Mouse (Mus musculus) left cerebral cortex, postnatal 4 days (tissue): ENCODE data around the gene Sh3bp1. TPM values are rescaled to one million over a fixed set of nuclear protein-coding genes. Genes with fewer than 3 reads are reported as not detected.

ENCODE experiments used
- DNase-seq: peaks from one replicate; pipeline ENCODE4 v3.0.0-alpha.2; 2022
- intact Hi-C: fragments of 180-260 bp; cut with DNase I; formaldehyde crosslinking; loops from one replicate; pipeline ENCODE4 v1.15.1; 2025
- total RNA-seq, 2 experiments: library from RNA; stranded (reverse); gene quantifications; 2 replicates each; pipeline ENCODE4 v1.2.3; 2021

The Sh3bp1 gene
- total RNA-seq, 2 experiments from 2014 or later = 5.4 to 6.0 TPM

GRCm38 (mm10) chr15:78914091-78914822, 14.7 kb downstream of the Sh3bp1 start:
- DNase-seq = peak; percentile 65
- intact Hi-C loops = no loop called here

GRCm38 (mm10) chr15:78914823-78915659, 15.5 kb downstream of the Sh3bp1 start:
- DNase-seq = no peak
- intact Hi-C loops = no loop called here

GRCm38 (mm10) chr15:78915660-78916017, 16.1 kb downstream of the Sh3bp1 start:
- intact Hi-C loops = no loop called here
- peak; percentile 71 for DNase-seq

- DNase-seq = peak; percentile 67
- intact Hi-C loops = no loop called here
Observed at GRCm38 (mm10) chr15:78916052-78916826, 16.7 kb downstream of the Sh3bp1 start.

- no peak for DNase-seq
- intact Hi-C loops = no loop called here
Observed at GRCm38 (mm10) chr15:78918126-78918525, 18.6 kb downstream of the Sh3bp1 start.

- intact Hi-C loops = no loop called here
Observed at GRCm38 (mm10) chr15:78919914-78920313, 20.3 kb downstream of the Sh3bp1 start.

GRCm38 (mm10) chr15:78922700-78923099, 23.1 kb downstream of the Sh3bp1 start:
- intact Hi-C loops = no loop called here
- DNase-seq = no peak

More at GRCm38 (mm10) chr15:78919914-78920313, 20.3 kb downstream of the Sh3bp1 start:
- no peak for DNase-seq

- intact Hi-C loops = no loop called here
- DNase-seq = no peak
Observed at GRCm38 (mm10) chr15:78923585-78923984, 24.0 kb downstream of the Sh3bp1 start.

GRCm38 (mm10) chr15:78925129-78925528, 25.6 kb downstream of the Sh3bp1 start:
- no peak for DNase-seq
- intact Hi-C loops = no loop called here

- intact Hi-C loops = no loop called here
- peak; percentile 91 for DNase-seq
Observed at GRCm38 (mm10) chr15:78926021-78926919, 26.7 kb downstream of the Sh3bp1 start, which contains the start of gene Lgals1. Lgals1 (plus strand) TSS chr15:78926725.

- intact Hi-C loops = no loop called here
- DNase-seq = peak; percentile 55
Observed at GRCm38 (mm10) chr15:78927021-78927787, 27.6 kb downstream of the Sh3bp1 start.

- DNase-seq = peak; percentile 57
- intact Hi-C loops = no loop called here
Observed at GRCm38 (mm10) chr15:78927788-78928457, 28.4 kb downstream of the Sh3bp1 start.

- intact Hi-C loops = no loop called here
- DNase-seq = no peak
Observed at GRCm38 (mm10) chr15:78928539-78928938, 29.0 kb downstream of the Sh3bp1 start.

- intact Hi-C loops = no loop called here
Observed at GRCm38 (mm10) chr15:78930192-78930706, 30.7 kb downstream of the Sh3bp1 start.

GRCm38 (mm10) chr15:78930801-78931426, 31.3 kb downstream of the Sh3bp1 start:
- no peak for DNase-seq
- intact Hi-C loops = no loop called here

More at GRCm38 (mm10) chr15:78930192-78930706, 30.7 kb downstream of the Sh3bp1 start:
- no peak for DNase-seq

- intact Hi-C loops = no loop called here
- no peak for DNase-seq
Observed at GRCm38 (mm10) chr15:78931577-78931976, 32.0 kb downstream of the Sh3bp1 start.

GRCm38 (mm10) chr15:78934784-78935320, 35.3 kb downstream of the Sh3bp1 start, which contains the start of gene Nol12:
Nol12 (plus strand) TSS chr15:78934933.
- DNase-seq = peak; percentile 79
- intact Hi-C loops = no loop called here

GRCm38 (mm10) chr15:78936403-78936802, 36.8 kb downstream of the Sh3bp1 start:
- no peak for DNase-seq
- intact Hi-C loops = no loop called here
